Mouse (Mus musculus): Measurements from ENCODE around the gene Mrps23.
"Not testable (repeated sequence)": the region's sequence is repeated elsewhere in the genome, so short reads cannot be mapped to it uniquely, and the experiment has no call there.

Gene Mrps23

GRCm38 (mm10) chr11:88180467-88180958 lies 23.7 kb upstream of the Mrps23 start:
- DNase-seq, result peak in 1 of 2 experiments; percentile 58

- peak; percentile 85 to 92 for DNase-seq
These were observed 23.1 kb upstream of the Mrps23 start for GRCm38 (mm10) chr11:88180959-88181619.

GRCm38 (mm10) chr11:88184632-88185180 lies 19.5 kb upstream of the Mrps23 start:
- DNase-seq, result no peak

- no peak for DNase-seq
These were observed 17.9 kb upstream of the Mrps23 start for GRCm38 (mm10) chr11:88186078-88186946.

GRCm38 (mm10) chr11:88186947-88187243 lies 17.3 kb upstream of the Mrps23 start:
- no peak for DNase-seq

- peak; percentile 86 to 93 for DNase-seq
These were observed 16.6 kb upstream of the Mrps23 start for GRCm38 (mm10) chr11:88187417-88188133.

- DNase-seq, result no peak
These were observed 16.0 kb upstream of the Mrps23 start for GRCm38 (mm10) chr11:88188216-88188615.

GRCm38 (mm10) chr11:88188635-88189034 lies 15.6 kb upstream of the Mrps23 start:
- DNase-seq, result no peak

GRCm38 (mm10) chr11:88192595-88192994 lies 11.6 kb upstream of the Mrps23 start:
- peak; percentile 62 to 78 for DNase-seq

GRCm38 (mm10) chr11:88193098-88193823 lies 10.9 kb upstream of the Mrps23 start:
- no peak for DNase-seq

- DNase-seq, result peak; percentile 66 to 73
These were observed 10.1 kb upstream of the Mrps23 start for GRCm38 (mm10) chr11:88193824-88194696.

GRCm38 (mm10) chr11:88195699-88196098 lies 8.5 kb upstream of the Mrps23 start:
- DNase-seq, result not testable (repeated sequence)

- DNase-seq, result peak; percentile 71 to 82
These were observed 7.0 kb upstream of the Mrps23 start for GRCm38 (mm10) chr11:88197153-88197576.

- no peak for DNase-seq
These were observed 6.0 kb upstream of the Mrps23 start for GRCm38 (mm10) chr11:88198223-88198622.

GRCm38 (mm10) chr11:88201172-88201571 lies 3.0 kb upstream of the Mrps23 start:
- no peak for DNase-seq

- DNase-seq, result no peak
These were observed 2.1 kb upstream of the Mrps23 start for GRCm38 (mm10) chr11:88202077-88202476.

GRCm38 (mm10) chr11:88204593-88205368 lies 593 bp downstream of the Mrps23 start:
- no peak for DNase-seq

GRCm38 (mm10) chr11:88206576-88206975 lies 2.4 kb downstream of the Mrps23 start:
- DNase-seq, result peak; percentile 47 to 64

GRCm38 (mm10) chr11:88207697-88208096 lies 3.5 kb downstream of the Mrps23 start:
- no peak for DNase-seq

- no peak for DNase-seq
These were observed 7.8 kb downstream of the Mrps23 start for GRCm38 (mm10) chr11:88211824-88212582.

Measured in kidney, postnatal 4 days (tissue).